Mouse (Mus musculus): Measurements from ENCODE around the gene Tiam1. TPM values are rescaled to one million over a fixed set of nuclear protein-coding genes. Genes with fewer than 3 reads are reported as not detected.

Tiam1 gene
- polyA plus RNA-seq, 1 experiment from 2014 or later = 11.5 TPM

- Histone ChIP-seq H3K36me3 (ENCODE audit: insufficient read depth, low read length) (no peaks in the 10 kb centered on the region), H3K4me1 (ENCODE audit: insufficient read depth, low read length) (peaks cover 34% of the 10 kb centered on the region), H3K4me2 (replicated peaks; ENCODE audit: low read depth, low read length) (peak overlapping the region; percentile 96), H3K27ac (ENCODE audit: low read length) (no peak overlapping the region), H3K4me3 (ENCODE audit: low read length) (peak overlapping the region; percentile 11; the same call in 1 of the 2 replicates), H3K9ac (replicated peaks; ENCODE audit: low read length) (no peak overlapping the region), H3K9me3 (ENCODE audit: low read length) (no peaks in the 10 kb centered on the region), H3K27me3 (ENCODE audit: insufficient read depth, low read length) (no peaks in the 10 kb centered on the region)
- peak; percentile 16; the same call in 1 of the 2 replicates for ATAC-seq (ENCODE audit: low FRiP score, low TSS enrichment)
- WGBS = 14% methylated on average over 12 of the region's 12 CpGs
Observed at GRCm38 (mm10) chr16:89958982-89959381, 184.6 kb downstream of the Tiam1 start.

DNA sequence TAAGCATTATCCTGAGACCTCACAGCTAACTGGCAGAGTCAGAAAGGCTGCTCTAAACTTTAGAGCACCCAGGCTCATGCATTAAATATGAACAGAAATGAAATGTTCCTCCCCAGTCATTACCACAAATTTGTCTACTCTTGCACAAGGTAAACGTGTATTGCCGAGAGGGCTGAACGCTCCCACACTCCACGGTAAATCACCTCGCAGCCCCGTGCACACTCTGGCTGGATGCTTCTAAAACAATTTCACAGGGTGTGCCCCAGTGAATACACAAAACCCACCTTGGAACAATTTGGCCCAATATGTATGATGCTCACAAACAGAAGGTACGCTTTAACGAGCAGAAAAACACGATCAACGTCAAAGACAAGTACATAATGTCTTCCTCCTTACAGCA lies 185.5 kb downstream of the Tiam1 start:
- ATAC-seq (ENCODE audit: low FRiP score, low TSS enrichment) = no peak
- WGBS = 61% methylated on average over 10 of the region's 10 CpGs
- H3K27me3 ChIP-seq (ENCODE audit: insufficient read depth, low read length) = no peaks in the 10 kb centered on the region
- H3K36me3 ChIP-seq (ENCODE audit: insufficient read depth, low read length) = no peaks in the 10 kb centered on the region
- H3K4me2 ChIP-seq (replicated peaks; ENCODE audit: low read depth, low read length) = no peak overlapping the region
- H3K27ac ChIP-seq (ENCODE audit: low read length) = no peak overlapping the region
- no peak overlapping the region for H3K4me3 ChIP-seq (ENCODE audit: low read length)
- no peaks in the 10 kb centered on the region for H3K9me3 ChIP-seq (ENCODE audit: low read length)
- H3K4me1 ChIP-seq (ENCODE audit: insufficient read depth, low read length) = peaks cover 36% of the 10 kb centered on the region
- no peak overlapping the region for H3K9ac ChIP-seq (replicated peaks; ENCODE audit: low read length)

GRCm38 (mm10) chr16:89954525-89954924 lies 189.0 kb downstream of the Tiam1 start:
- peaks cover 19% of the 10 kb centered on the region for H3K4me1 ChIP-seq (ENCODE audit: insufficient read depth, low read length)
- H3K27ac ChIP-seq (ENCODE audit: low read length) = peak overlapping the region; percentile 72
- no peak overlapping the region for H3K9ac ChIP-seq (replicated peaks; ENCODE audit: low read length)
- peak; percentile 72 for ATAC-seq (ENCODE audit: low FRiP score, low TSS enrichment)
- H3K27me3 ChIP-seq (ENCODE audit: insufficient read depth, low read length) = no peaks in the 10 kb centered on the region
- H3K4me2 ChIP-seq (replicated peaks; ENCODE audit: low read depth, low read length) = no peak overlapping the region
- H3K4me3 ChIP-seq (ENCODE audit: low read length) = no peak overlapping the region
- no peaks in the 10 kb centered on the region for H3K36me3 ChIP-seq (ENCODE audit: insufficient read depth, low read length)
- whole genome bisulfite sequencing = 55% methylated on average over 8 of the region's 8 CpGs
- no peaks in the 10 kb centered on the region for H3K9me3 ChIP-seq (ENCODE audit: low read length)

GRCm38 (mm10) chr16:89954114-89954513 lies 189.5 kb downstream of the Tiam1 start:
- no peaks in the 10 kb centered on the region for H3K27me3 ChIP-seq (ENCODE audit: insufficient read depth, low read length)
- ATAC-seq (ENCODE audit: low FRiP score, low TSS enrichment) = 0 out of 2 replicates have a peak, but pooled peaks have one; percentile 25
- H3K9me3 ChIP-seq (ENCODE audit: low read length) = no peaks in the 10 kb centered on the region
- peaks cover 16% of the 10 kb centered on the region for H3K4me1 ChIP-seq (ENCODE audit: insufficient read depth, low read length)
- H3K4me2 ChIP-seq (replicated peaks; ENCODE audit: low read depth, low read length) = no peak overlapping the region
- no peak overlapping the region for H3K4me3 ChIP-seq (ENCODE audit: low read length)
- H3K9ac ChIP-seq (replicated peaks; ENCODE audit: low read length) = no peak overlapping the region
- WGBS = 70% methylated on average over 1 of the region's 1 CpGs
- no peaks in the 10 kb centered on the region for H3K36me3 ChIP-seq (ENCODE audit: insufficient read depth, low read length)
- H3K27ac ChIP-seq (ENCODE audit: low read length) = peak overlapping the region; percentile 72

DNA sequence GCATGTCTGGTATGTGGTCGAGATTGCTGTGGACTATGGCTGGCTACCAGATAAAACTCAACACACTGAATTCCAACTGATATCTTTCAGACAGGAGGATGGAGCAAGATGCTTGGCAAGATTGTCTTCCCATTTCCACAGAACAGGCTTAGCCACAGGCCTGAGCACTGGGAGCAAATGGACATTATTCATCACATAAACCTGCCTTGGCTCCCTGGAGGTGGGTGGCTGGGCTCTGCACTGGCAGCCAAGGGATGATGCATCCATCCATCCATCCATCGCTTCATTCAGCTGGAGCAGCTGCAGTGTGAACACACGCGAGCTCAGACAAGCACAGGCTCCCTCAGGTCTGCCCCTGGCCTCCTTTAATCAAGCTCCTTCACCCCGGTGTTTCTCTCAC lies 190.7 kb downstream of the Tiam1 start:
- no peaks in the 10 kb centered on the region for H3K27me3 ChIP-seq (ENCODE audit: insufficient read depth, low read length)
- H3K4me1 ChIP-seq (ENCODE audit: insufficient read depth, low read length) = peaks cover 8% of the 10 kb centered on the region; the same call in 1 of the 2 replicates
- 84% methylated on average over 5 of the region's 5 CpGs for WGBS
- no peak for ATAC-seq (ENCODE audit: low FRiP score, low TSS enrichment)
- H3K9ac ChIP-seq (replicated peaks; ENCODE audit: low read length) = no peak overlapping the region
- H3K4me2 ChIP-seq (replicated peaks; ENCODE audit: low read depth, low read length) = no peak overlapping the region
- no peaks in the 10 kb centered on the region for H3K36me3 ChIP-seq (ENCODE audit: insufficient read depth, low read length)
- H3K9me3 ChIP-seq (ENCODE audit: low read length) = no peaks in the 10 kb centered on the region
- H3K27ac ChIP-seq (ENCODE audit: low read length) = no peak overlapping the region
- no peak overlapping the region for H3K4me3 ChIP-seq (ENCODE audit: low read length)

DNA sequence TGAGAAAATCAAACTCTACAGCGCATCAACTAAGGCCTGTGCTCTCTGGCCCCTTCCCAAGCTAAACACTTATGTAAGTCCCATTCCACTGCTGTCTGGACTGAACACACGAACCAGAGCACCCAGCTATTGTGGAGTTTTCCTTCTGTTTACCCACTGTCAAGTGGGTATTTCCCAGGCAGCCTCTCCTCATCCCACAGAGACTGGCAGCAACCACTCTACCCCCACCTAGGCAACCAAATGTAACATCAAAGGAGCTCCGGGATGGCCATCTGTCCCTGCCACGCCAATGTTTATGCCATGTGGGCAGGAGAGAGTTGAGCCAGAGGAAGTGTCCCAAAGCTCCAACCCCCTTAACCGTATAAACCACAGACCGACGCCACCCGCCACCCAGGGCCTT lies 192.8 kb downstream of the Tiam1 start:
- no peaks in the 10 kb centered on the region for H3K27me3 ChIP-seq (ENCODE audit: insufficient read depth, low read length)
- no peak overlapping the region for H3K9ac ChIP-seq (replicated peaks; ENCODE audit: low read length)
- 66% methylated on average over 8 of the region's 8 CpGs for WGBS
- H3K36me3 ChIP-seq (ENCODE audit: insufficient read depth, low read length) = no peaks in the 10 kb centered on the region
- no peaks in the 10 kb centered on the region for H3K9me3 ChIP-seq (ENCODE audit: low read length)
- no peak overlapping the region for H3K4me3 ChIP-seq (ENCODE audit: low read length)
- H3K4me1 ChIP-seq (ENCODE audit: insufficient read depth, low read length) = peaks cover 7% of the 10 kb centered on the region; the same call in 1 of the 2 replicates
- no peak for ATAC-seq (ENCODE audit: low FRiP score, low TSS enrichment)
- H3K27ac ChIP-seq (ENCODE audit: low read length) = no peak overlapping the region
- H3K4me2 ChIP-seq (replicated peaks; ENCODE audit: low read depth, low read length) = no peak overlapping the region

DNA sequence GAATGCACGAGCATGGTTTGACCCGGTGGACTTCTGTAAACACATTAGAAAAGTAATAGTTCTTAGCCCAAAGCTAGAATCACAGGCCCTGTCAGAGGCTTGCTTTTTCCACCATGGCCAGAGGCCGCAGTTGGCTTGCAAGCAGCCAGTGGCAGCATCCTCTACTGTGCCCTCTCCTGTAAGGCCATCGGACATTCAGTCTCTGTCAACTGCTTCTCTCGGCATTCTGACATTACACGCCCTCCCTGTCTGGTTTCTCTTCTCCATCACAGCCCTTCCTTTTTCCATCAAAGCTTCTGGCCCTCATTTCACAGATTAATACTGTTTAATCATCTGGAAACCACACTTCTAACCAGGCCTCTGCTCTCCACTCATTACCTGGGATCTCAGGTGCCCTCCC lies 193.3 kb downstream of the Tiam1 start:
- WGBS = 80% methylated on average over 6 of the region's 6 CpGs
- no peak overlapping the region for H3K9ac ChIP-seq (replicated peaks; ENCODE audit: low read length)
- peaks cover 7% of the 10 kb centered on the region; the same call in 1 of the 2 replicates for H3K4me1 ChIP-seq (ENCODE audit: insufficient read depth, low read length)
- ATAC-seq (ENCODE audit: low FRiP score, low TSS enrichment) = no peak
- no peak overlapping the region for H3K27ac ChIP-seq (ENCODE audit: low read length)
- no peak overlapping the region for H3K4me2 ChIP-seq (replicated peaks; ENCODE audit: low read depth, low read length)
- H3K36me3 ChIP-seq (ENCODE audit: insufficient read depth, low read length) = no peaks in the 10 kb centered on the region
- H3K9me3 ChIP-seq (ENCODE audit: low read length) = no peaks in the 10 kb centered on the region
- H3K4me3 ChIP-seq (ENCODE audit: low read length) = no peak overlapping the region
- H3K27me3 ChIP-seq (ENCODE audit: insufficient read depth, low read length) = no peaks in the 10 kb centered on the region

DNA sequence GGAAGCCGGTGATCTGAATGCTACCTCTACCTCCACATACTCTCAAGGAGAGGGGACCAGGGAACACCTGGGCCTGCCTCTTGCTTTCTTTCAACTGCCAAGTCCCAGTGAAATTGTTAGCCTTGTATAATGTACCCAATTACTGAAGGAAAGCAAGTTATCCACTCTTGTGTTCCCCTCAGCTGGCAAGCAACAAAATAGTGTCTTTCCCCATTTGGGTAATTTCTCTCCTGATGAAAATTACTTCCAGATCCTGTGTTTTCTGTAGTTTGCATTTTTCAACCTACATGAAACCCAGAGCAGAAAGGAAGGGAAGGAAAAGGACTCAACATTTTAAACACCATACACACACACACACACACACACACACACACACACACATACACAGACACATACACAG lies 195.5 kb downstream of the Tiam1 start:
- no peak overlapping the region for H3K4me2 ChIP-seq (replicated peaks; ENCODE audit: low read depth, low read length)
- H3K27me3 ChIP-seq (ENCODE audit: insufficient read depth, low read length) = 0 out of 2 replicates have a peak, but pooled peaks cover 5% of the 10 kb centered on the region
- no peak overlapping the region for H3K4me3 ChIP-seq (ENCODE audit: low read length)
- H3K27ac ChIP-seq (ENCODE audit: low read length) = no peak overlapping the region
- 100% methylated on average over 1 of the region's 1 CpGs for WGBS
- peaks cover 12% of the 10 kb centered on the region for H3K4me1 ChIP-seq (ENCODE audit: insufficient read depth, low read length)
- H3K36me3 ChIP-seq (ENCODE audit: insufficient read depth, low read length) = no peaks in the 10 kb centered on the region
- H3K9me3 ChIP-seq (ENCODE audit: low read length) = no peaks in the 10 kb centered on the region
- no peak for ATAC-seq (ENCODE audit: low FRiP score, low TSS enrichment)
- no peak overlapping the region for H3K9ac ChIP-seq (replicated peaks; ENCODE audit: low read length)

- Histone ChIP-seq H3K27me3 (ENCODE audit: insufficient read depth, low read length) (0 out of 2 replicates have a peak, but pooled peaks cover 5% of the 10 kb centered on the region), H3K9me3 (ENCODE audit: low read length) (no peaks in the 10 kb centered on the region), H3K27ac (ENCODE audit: low read length) (no peak overlapping the region), H3K4me2 (replicated peaks; ENCODE audit: low read depth, low read length) (no peak overlapping the region), H3K4me1 (ENCODE audit: insufficient read depth, low read length) (peaks cover 12% of the 10 kb centered on the region), H3K36me3 (ENCODE audit: insufficient read depth, low read length) (no peaks in the 10 kb centered on the region), H3K4me3 (ENCODE audit: low read length) (no peak overlapping the region), H3K9ac (replicated peaks; ENCODE audit: low read length) (no peak overlapping the region)
- no peak for ATAC-seq (ENCODE audit: low FRiP score, low TSS enrichment)
- WGBS = 95% methylated on average over 11 of the region's 11 CpGs
Observed at GRCm38 (mm10) chr16:89946816-89947215, 196.8 kb downstream of the Tiam1 start.

DNA sequence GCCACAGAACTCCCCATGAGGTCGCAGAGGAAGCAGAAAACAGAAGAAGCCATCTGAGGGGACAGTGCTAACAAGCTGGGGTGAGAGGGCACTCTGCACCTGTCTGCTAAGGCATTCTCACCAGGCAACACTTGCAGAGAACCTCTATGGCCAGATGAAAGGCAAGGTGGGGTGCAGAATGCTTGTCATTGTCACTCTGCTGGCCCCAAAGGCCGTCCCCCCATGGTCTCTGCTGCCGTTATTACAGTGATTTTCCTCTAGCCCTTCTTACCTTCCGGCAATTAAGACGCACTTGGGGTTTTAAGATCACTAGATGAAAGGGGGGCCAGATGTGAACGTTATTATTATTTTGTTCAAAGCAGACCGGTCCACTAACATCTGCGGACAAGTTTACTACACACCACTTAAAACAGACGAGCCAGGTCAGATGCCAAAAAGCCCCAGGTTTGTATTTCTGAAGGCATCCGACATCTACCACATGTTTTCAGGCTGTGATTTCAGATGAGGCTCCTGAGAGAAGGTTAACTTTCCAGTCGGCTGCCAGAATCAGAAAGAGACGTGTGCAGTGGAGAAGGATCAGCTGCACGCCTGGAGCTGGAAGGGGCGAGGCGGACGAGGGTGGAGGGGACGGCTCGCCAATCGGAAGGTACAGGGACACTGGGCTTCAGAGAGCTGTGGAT lies 198.8 kb downstream of the Tiam1 start:
- Histone ChIP-seq H3K9me3 (ENCODE audit: low read length) (peaks cover 10% of the 10 kb centered on the region; the same call in 1 of the 2 replicates), H3K27me3 (ENCODE audit: insufficient read depth, low read length) (0 out of 2 replicates have a peak, but pooled peaks cover 5% of the 10 kb centered on the region), H3K36me3 (ENCODE audit: insufficient read depth, low read length) (no peaks in the 10 kb centered on the region), H3K27ac (ENCODE audit: low read length) (no peak overlapping the region), H3K9ac (replicated peaks; ENCODE audit: low read length) (peak overlapping the region; percentile 42; the same call in 1 of the 2 replicates), H3K4me2 (replicated peaks; ENCODE audit: low read depth, low read length) (no peak overlapping the region), H3K4me1 (ENCODE audit: insufficient read depth, low read length) (peaks cover 12% of the 10 kb centered on the region), H3K4me3 (ENCODE audit: low read length) (no peak overlapping the region)
- WGBS = 31% methylated on average over 19 of the region's 19 CpGs
- no peak for ATAC-seq (ENCODE audit: low FRiP score, low TSS enrichment)
